Mouse (Mus musculus) urinary bladder, postnatal 4 days (tissue): ENCODE measurements around the gene Ush1c.
A peak's percentile ranks its signal among the peaks of the same experiment; 100 is the strongest.

Source experiments
- DNase-seq, 2 experiments: peaks; one replicate each; pipeline ENCODE4 v3.0.0; 2021 to 2022; ENCODE audit warnings: low spot score in 2 of 2

Ush1c gene

GRCm38 (mm10) chr7:46238346-46238745 is at the start of gene Ush1c:
TSS of gene Ush1c (minus strand) at chr7:46238503.
- DNase-seq: no peak

- DNase-seq: no peak
These were observed 48.7 kb upstream of the Ush1c start for GRCm38 (mm10) chr7:46287051-46287450.

- no peak for DNase-seq
These were observed 48.1 kb upstream of the Ush1c start for GRCm38 (mm10) chr7:46286391-46286790.

- no peak for DNase-seq
These were observed 47.0 kb upstream of the Ush1c start for GRCm38 (mm10) chr7:46285161-46285839.

GRCm38 (mm10) chr7:46283681-46284080 is 45.4 kb upstream of the Ush1c start:
- peak in 1 of 2 experiments; percentile 34 for DNase-seq

- DNase-seq: no peak
These were observed 44.0 kb upstream of the Ush1c start for GRCm38 (mm10) chr7:46282276-46282675.

- no peak for DNase-seq
These were observed 42.6 kb upstream of the Ush1c start for GRCm38 (mm10) chr7:46280896-46281295.

- no peak for DNase-seq
These were observed 41.6 kb upstream of the Ush1c start for GRCm38 (mm10) chr7:46279946-46280345.

GRCm38 (mm10) chr7:46276156-46276555 is 37.9 kb upstream of the Ush1c start:
- no peak for DNase-seq

GRCm38 (mm10) chr7:46251841-46252240 is 13.5 kb upstream of the Ush1c start:
- DNase-seq: no peak

- no peak for DNase-seq
These were observed 9.3 kb upstream of the Ush1c start for GRCm38 (mm10) chr7:46247606-46248005.

GRCm38 (mm10) chr7:46246876-46247275 is 8.6 kb upstream of the Ush1c start:
- DNase-seq: no peak

GRCm38 (mm10) chr7:46240696-46241095 is 2.4 kb upstream of the Ush1c start, which contains the start of gene Otog:
TSS of gene Otog (plus strand) at chr7:46240987.
- no peak for DNase-seq

GRCm38 (mm10) chr7:46240091-46240490 is 1.8 kb upstream of the Ush1c start:
- no peak for DNase-seq

GRCm38 (mm10) chr7:46237192-46237591 is 1.1 kb downstream of the Ush1c start:
- DNase-seq: no peak

- DNase-seq: no peak
These were observed 1.9 kb downstream of the Ush1c start for GRCm38 (mm10) chr7:46236363-46236762.

GRCm38 (mm10) chr7:46235948-46236347 is 2.4 kb downstream of the Ush1c start:
- no peak for DNase-seq

- DNase-seq: no peak
These were observed 11.4 kb downstream of the Ush1c start for GRCm38 (mm10) chr7:46226936-46227335.

GRCm38 (mm10) chr7:46226253-46226652 is 12.1 kb downstream of the Ush1c start:
- no peak for DNase-seq

- DNase-seq: no peak
These were observed 17.6 kb downstream of the Ush1c start for GRCm38 (mm10) chr7:46220591-46221129.

GRCm38 (mm10) chr7:46218415-46218814 is 19.9 kb downstream of the Ush1c start:
- DNase-seq: no peak

- no peak for DNase-seq
These were observed 21.8 kb downstream of the Ush1c start for GRCm38 (mm10) chr7:46216481-46216880.

- DNase-seq: no peak
These were observed 28.0 kb downstream of the Ush1c start for GRCm38 (mm10) chr7:46210276-46210675.

- no peak for DNase-seq
These were observed 30.2 kb downstream of the Ush1c start for GRCm38 (mm10) chr7:46208131-46208530.
